Mouse (Mus musculus): ENCODE results near the gene Ikbke. TPM values are rescaled to one million over a fixed set of nuclear protein-coding genes. Genes with fewer than 3 reads are reported as not detected.
A peak's percentile ranks its signal among the peaks of the same experiment; 100 is the strongest.

Gene Ikbke
- polyA plus RNA-seq, 1 experiment from 2014 or later: 2.9 TPM

GRCm38 (mm10) chr1:131246433-131247395, 32.7 kb downstream of the Ikbke start:
- ATAC-seq: 0 out of 2 replicates have a peak, but pooled peaks have one; percentile 11
- DNase-seq (ENCODE audit: low spot score): peak; percentile 83
- no peaks in the 10 kb centered on the region for H3K36me3 ChIP-seq (ENCODE audit: insufficient read depth, low read length)
- H3K4me2 ChIP-seq (replicated peaks; ENCODE audit: low read depth, low read length): peak overlapping the region; percentile 98
- 5% methylated on average over 7 of the region's 7 CpGs for WGBS
- H3K27ac ChIP-seq (ENCODE audit: low read length): no peak overlapping the region
- H3K9ac ChIP-seq (replicated peaks; ENCODE audit: low read depth): no peak overlapping the region
- 0 out of 2 replicates have a peak, but pooled peaks cover 9% of the 10 kb centered on the region for H3K27me3 ChIP-seq (replicated peaks; ENCODE audit: insufficient read depth, low read length)
- H3K9me3 ChIP-seq (ENCODE audit: low read length): no peaks in the 10 kb centered on the region
- H3K4me1 ChIP-seq (ENCODE audit: insufficient read depth, low read depth, low read length): peaks cover 3% of the 10 kb centered on the region; the same call in 1 of the 2 replicates
- H3K4me3 ChIP-seq (ENCODE audit: low read depth, low read length): no peak overlapping the region
- TF ChIP-seq CTCF (IDR thresholded peaks at IDR 0.05): peak; percentile 75
- no peak for TF ChIP-seq EP300 (IDR thresholded peaks at IDR 0.05)

GRCm38 (mm10) chr1:131245926-131246325, 33.5 kb downstream of the Ikbke start:
- 0 out of 2 replicates have a peak, but pooled peaks cover 9% of the 10 kb centered on the region for H3K27me3 ChIP-seq (replicated peaks; ENCODE audit: insufficient read depth, low read length)
- 12% methylated on average over 9 of the region's 9 CpGs for WGBS
- no peaks in the 10 kb centered on the region for H3K36me3 ChIP-seq (ENCODE audit: insufficient read depth, low read length)
- peak; percentile 41 for DNase-seq (ENCODE audit: low spot score)
- H3K4me3 ChIP-seq (ENCODE audit: low read depth, low read length): peak overlapping the region; percentile 65
- peaks cover 3% of the 10 kb centered on the region; the same call in 1 of the 2 replicates for H3K4me1 ChIP-seq (ENCODE audit: insufficient read depth, low read depth, low read length)
- H3K9me3 ChIP-seq (ENCODE audit: low read length): no peaks in the 10 kb centered on the region
- H3K4me2 ChIP-seq (replicated peaks; ENCODE audit: low read depth, low read length): peak overlapping the region; percentile 98
- H3K9ac ChIP-seq (replicated peaks; ENCODE audit: low read depth): no peak overlapping the region
- TF ChIP-seq EP300 (IDR thresholded peaks at IDR 0.05) (no peak), CTCF (IDR thresholded peaks at IDR 0.05) (peak; percentile 61)
- ATAC-seq: peak; percentile 34
- 0 out of 2 replicates have a peak overlapping the region, but pooled peaks have one; percentile 26 for H3K27ac ChIP-seq (ENCODE audit: low read length)

GRCm38 (mm10) chr1:131245089-131245856, 34.1 kb downstream of the Ikbke start, which contains the start of gene Rassf5:
Rassf5 (minus strand) TSS chr1:131245258.
- peak within 1 kb of the TSS; percentile 59 for H3K9ac ChIP-seq (replicated peaks; ENCODE audit: low read depth)
- peak; percentile 71 for DNase-seq (ENCODE audit: low spot score)
- WGBS: 1% methylated on average over 59 of the region's 60 CpGs
- H3K27me3 ChIP-seq (replicated peaks; ENCODE audit: insufficient read depth, low read length): 0 out of 2 replicates have a peak, but pooled peaks cover 9% of the 10 kb centered on the region
- peak within 1 kb of the TSS; percentile 98 for H3K4me2 ChIP-seq (replicated peaks; ENCODE audit: low read depth, low read length)
- H3K9me3 ChIP-seq (ENCODE audit: low read length): no peaks in the 10 kb centered on the region
- H3K36me3 ChIP-seq (ENCODE audit: insufficient read depth, low read length): no peaks in the 10 kb centered on the region
- TF ChIP-seq CTCF (IDR thresholded peaks at IDR 0.05) (peak; percentile 23; the same call in 1 of the 2 replicates), EP300 (IDR thresholded peaks at IDR 0.05) (no peak)
- H3K4me1 ChIP-seq (ENCODE audit: insufficient read depth, low read depth, low read length): peaks cover 3% of the 10 kb centered on the region; the same call in 1 of the 2 replicates
- 0 out of 2 replicates have a peak within 1 kb of the TSS, but pooled peaks have one; percentile 26 for H3K27ac ChIP-seq (ENCODE audit: low read length)
- peak within 1 kb of the TSS; percentile 65 for H3K4me3 ChIP-seq (ENCODE audit: low read depth, low read length)
- peak; percentile 85 for ATAC-seq

GRCm38 (mm10) chr1:131244536-131245088, 34.8 kb downstream of the Ikbke start:
- peak; percentile 39 for ATAC-seq
- no peak for DNase-seq (ENCODE audit: low spot score)

GRCm38 (mm10) chr1:131242956-131243355, 36.5 kb downstream of the Ikbke start:
- TF ChIP-seq CTCF (IDR thresholded peaks at IDR 0.05) (no peak), EP300 (IDR thresholded peaks at IDR 0.05) (no peak)
- 0 out of 2 replicates have a peak, but pooled peaks cover 9% of the 10 kb centered on the region for H3K27me3 ChIP-seq (replicated peaks; ENCODE audit: insufficient read depth, low read length)
- WGBS: 25% methylated on average over 6 of the region's 6 CpGs
- no peak for ATAC-seq
- H3K4me3 ChIP-seq (ENCODE audit: low read depth, low read length): no peak overlapping the region
- peak; percentile 57 for DNase-seq (ENCODE audit: low spot score)
- H3K27ac ChIP-seq (ENCODE audit: low read length): no peak overlapping the region
- H3K9ac ChIP-seq (replicated peaks; ENCODE audit: low read depth): no peak overlapping the region
- H3K36me3 ChIP-seq (ENCODE audit: insufficient read depth, low read length): no peaks in the 10 kb centered on the region
- H3K9me3 ChIP-seq (ENCODE audit: low read length): no peaks in the 10 kb centered on the region
- H3K4me2 ChIP-seq (replicated peaks; ENCODE audit: low read depth, low read length): no peak overlapping the region
- peaks cover 3% of the 10 kb centered on the region; the same call in 1 of the 2 replicates for H3K4me1 ChIP-seq (ENCODE audit: insufficient read depth, low read depth, low read length)

More at GRCm38 (mm10) chr1:131244536-131245088, 34.8 kb downstream of the Ikbke start:
- Histone ChIP-seq H3K36me3 (ENCODE audit: insufficient read depth, low read length) (no peaks in the 10 kb centered on the region), H3K27ac (ENCODE audit: low read length) (0 out of 2 replicates have a peak overlapping the region, but pooled peaks have one; percentile 14), H3K9me3 (ENCODE audit: low read length) (no peaks in the 10 kb centered on the region), H3K4me1 (ENCODE audit: insufficient read depth, low read depth, low read length) (peaks cover 3% of the 10 kb centered on the region; the same call in 1 of the 2 replicates), H3K4me3 (ENCODE audit: low read depth, low read length) (peak overlapping the region; percentile 65), H3K27me3 (replicated peaks; ENCODE audit: insufficient read depth, low read length) (0 out of 2 replicates have a peak, but pooled peaks cover 9% of the 10 kb centered on the region), H3K4me2 (replicated peaks; ENCODE audit: low read depth, low read length) (peak overlapping the region; percentile 98), H3K9ac (replicated peaks; ENCODE audit: low read depth) (peak overlapping the region; percentile 59)
- TF ChIP-seq EP300 (IDR thresholded peaks at IDR 0.05): no peak
- TF ChIP-seq CTCF (IDR thresholded peaks at IDR 0.05): no peak
- 2% methylated on average over 36 of the region's 57 CpGs for WGBS
